Comparison of ENCODE assay signal across 21 mouse cellular contexts in genomic region chr8:78703068-78703820, GRCm38 (mm10).
DNase-seq lines count a peak whose midpoint lies in the region; ATAC-seq and TF ChIP-seq lines count a peak whose summit lies in the region.
"Had no signal": no experiment of that assay in that cellular context is flagged by ENCODE, and none has a peak within 500 bp of the region (broad histone marks: within the 10 kb centered on the region; RNA-seq: fewer than 3 reads in every experiment).

No protein-coding gene starts in this region.

- WGBS in forebrain, embryonic 10.5 days = 67% methylated on average over 11 of the region's 11 CpGs
- 54% methylated on average over 11 of the region's 11 CpGs for WGBS in forebrain, embryonic 16.5 days
- whole genome bisulfite sequencing in hindbrain, embryonic 13.5 days = 29% methylated on average over 11 of the region's 11 CpGs
- 26% methylated on average over 11 of the region's 11 CpGs for WGBS in midbrain, embryonic 13.5 days
- 72% methylated on average over 11 of the region's 11 CpGs for WGBS in kidney, embryonic 16.5 days

- no peak for DNase-seq in forebrain, embryonic 10.5 days (ENCODE audit: extremely low spot score, low spot score)
- DNase-seq in brain, embryonic 14.5 days (ENCODE audit: low read depth) = peak; percentile 28
- no peak for DNase-seq in thymus, adult 18-20 months
- DNase-seq in thymus, postnatal 0 days (ENCODE audit: low spot score) = no peak
- DNase-seq: adrenal gland, postnatal 36 days; cerebellum, adult 18-20 months; cerebellum, postnatal 36 days; gastrocnemius, postnatal 10 days; heart, adult 11 months; kidney, adult 8-10 months; kidney, postnatal 25 days; left cerebral cortex, postnatal 4 days; liver; lung, postnatal 10 days; thymus, postnatal 36 days had no signal

- H3K4me3 ChIP-seq in forebrain, embryonic 10.5 days = no peak overlapping the region
- no peak overlapping the region for H3K4me3 ChIP-seq in forebrain, embryonic 16.5 days (replicated peaks; ENCODE audit: low read length)
- H3K4me3 ChIP-seq in hindbrain, embryonic 13.5 days = no peak overlapping the region
- H3K4me3 ChIP-seq in midbrain, embryonic 13.5 days (replicated peaks) = no peak overlapping the region
- no peak overlapping the region for H3K4me3 ChIP-seq in kidney, embryonic 16.5 days (ENCODE audit: low read length)
- H3K4me3 ChIP-seq: heart, embryonic 13.5 days had no signal

- ATAC-seq in forebrain, embryonic 16.5 days = no peak
- peak; percentile 46; the same call in 1 of the 2 replicates for ATAC-seq in hindbrain, embryonic 13.5 days (ENCODE audit: low FRiP score)
- peak; percentile 61 for ATAC-seq in midbrain, embryonic 13.5 days
- no peak for ATAC-seq in kidney, embryonic 16.5 days (ENCODE audit: low FRiP score, low TSS enrichment)
- ATAC-seq: CD4-positive, CD25-positive, alpha-beta regulatory T cell, adult 4 months had no signal

- H3K4me1 ChIP-seq in forebrain, embryonic 10.5 days = peaks cover 16% of the 10 kb centered on the region
- H3K4me1 ChIP-seq in forebrain, embryonic 16.5 days (replicated peaks; ENCODE audit: control insufficient read depth, insufficient read depth, low read length) = no peaks in the 10 kb centered on the region
- H3K4me1 ChIP-seq in hindbrain, embryonic 13.5 days (replicated peaks) = peaks cover 14% of the 10 kb centered on the region
- H3K4me1 ChIP-seq in midbrain, embryonic 13.5 days (replicated peaks) = peaks cover 20% of the 10 kb centered on the region
- no peaks in the 10 kb centered on the region for H3K4me1 ChIP-seq in kidney, embryonic 16.5 days (ENCODE audit: insufficient read depth, low read length)

- H3K27ac ChIP-seq in forebrain, embryonic 10.5 days = peak overlapping the region; percentile 58; the same call in 1 of the 2 replicates
- no peak overlapping the region for H3K27ac ChIP-seq in forebrain, embryonic 16.5 days (ENCODE audit: low read length)
- 0 out of 2 replicates have a peak overlapping the region, but pooled peaks have one; percentile 1 for H3K27ac ChIP-seq in hindbrain, embryonic 13.5 days
- H3K27ac ChIP-seq in midbrain, embryonic 13.5 days = peak overlapping the region; percentile 72
- H3K27ac ChIP-seq in kidney, embryonic 16.5 days (ENCODE audit: low read length) = no peak overlapping the region
- H3K27ac ChIP-seq: heart, embryonic 13.5 days had no signal

- TF ChIP-seq CTCF in brain, embryonic 14.5 days (IDR thresholded peaks at IDR 0.05; ENCODE audit: borderline replicate concordance, extremely low read depth, insufficient read depth, insufficient read length) = no peak

- H3K9ac ChIP-seq in forebrain, embryonic 16.5 days (replicated peaks; ENCODE audit: low read depth, low read length) = no peak overlapping the region
- H3K9ac ChIP-seq in hindbrain, embryonic 13.5 days = no peak overlapping the region
- H3K9ac ChIP-seq in midbrain, embryonic 13.5 days (replicated peaks) = no peak overlapping the region; the same call in 1 of the 2 replicates
- no peak overlapping the region for H3K9ac ChIP-seq in kidney, embryonic 16.5 days (replicated peaks; ENCODE audit: low read length)
- H3K9ac ChIP-seq: heart, embryonic 13.5 days had no signal

- peaks cover 41% of the 10 kb centered on the region for H3K36me3 ChIP-seq in forebrain, embryonic 10.5 days (replicated peaks)
- H3K36me3 ChIP-seq in forebrain, embryonic 16.5 days (ENCODE audit: control insufficient read depth, insufficient read depth) = no peaks in the 10 kb centered on the region; the same call in 1 of the 2 replicates
- H3K36me3 ChIP-seq in hindbrain, embryonic 13.5 days = peaks cover 21% of the 10 kb centered on the region
- peaks cover 28% of the 10 kb centered on the region for H3K36me3 ChIP-seq in midbrain, embryonic 13.5 days
- peaks cover 21% of the 10 kb centered on the region for H3K36me3 ChIP-seq in kidney, embryonic 16.5 days (ENCODE audit: insufficient read depth, low read length)

- H3K27me3 ChIP-seq in forebrain, embryonic 10.5 days (ENCODE audit: poor library complexity, severe bottlenecking) = no peaks in the 10 kb centered on the region
- H3K27me3 ChIP-seq in forebrain, embryonic 16.5 days (replicated peaks; ENCODE audit: control insufficient read depth, insufficient read depth, low read length) = no peaks in the 10 kb centered on the region
- no peaks in the 10 kb centered on the region for H3K27me3 ChIP-seq in hindbrain, embryonic 13.5 days
- no peaks in the 10 kb centered on the region for H3K27me3 ChIP-seq in midbrain, embryonic 13.5 days
- no peaks in the 10 kb centered on the region for H3K27me3 ChIP-seq in kidney, embryonic 16.5 days (ENCODE audit: insufficient read depth, low read length)
- H3K27me3 ChIP-seq: heart, embryonic 13.5 days had no signal

- TF ChIP-seq POLR2A in brain, embryonic 14.5 days (IDR thresholded peaks at IDR 0.05; ENCODE audit: borderline replicate concordance, extremely low read depth, insufficient read depth, insufficient read length, poor library complexity, severe bottlenecking) = no peak

- no peak overlapping the region for H3K4me2 ChIP-seq in forebrain, embryonic 16.5 days (ENCODE audit: low read length)
- H3K4me2 ChIP-seq in hindbrain, embryonic 13.5 days = no peak overlapping the region
- no peak overlapping the region for H3K4me2 ChIP-seq in midbrain, embryonic 13.5 days (replicated peaks)
- H3K4me2 ChIP-seq in kidney, embryonic 16.5 days (replicated peaks; ENCODE audit: low read depth, low read length) = no peak overlapping the region
- H3K4me2 ChIP-seq: heart, embryonic 13.5 days had no signal

- no peaks in the 10 kb centered on the region for H3K9me3 ChIP-seq in forebrain, embryonic 10.5 days
- no peaks in the 10 kb centered on the region for H3K9me3 ChIP-seq in forebrain, embryonic 16.5 days (ENCODE audit: control insufficient read depth, low read length)
- H3K9me3 ChIP-seq in hindbrain, embryonic 13.5 days = no peaks in the 10 kb centered on the region
- H3K9me3 ChIP-seq in midbrain, embryonic 13.5 days = peaks cover 3% of the 10 kb centered on the region; the same call in 1 of the 2 replicates
- 0 out of 2 replicates have a peak, but pooled peaks cover 2% of the 10 kb centered on the region for H3K9me3 ChIP-seq in kidney, embryonic 16.5 days (ENCODE audit: low read length)

Comparison
In these comparisons a context has a peak if more than half of its experiments do, and no peak if none do; other contexts are left out.
1. H3K27ac ChIP-seq: peak in forebrain, embryonic 10.5 days (single experiment), hindbrain, embryonic 13.5 days (single experiment) and midbrain, embryonic 13.5 days (single experiment); none in forebrain, embryonic 16.5 days (single experiment) and kidney, embryonic 16.5 days (single experiment).
2. ATAC-seq: peak in hindbrain, embryonic 13.5 days (single experiment) and midbrain, embryonic 13.5 days (single experiment); none in forebrain, embryonic 16.5 days (single experiment) and kidney, embryonic 16.5 days (single experiment).